Mouse (Mus musculus): ENCODE results near the gene Capn7.

Gene Capn7

GRCm38 (mm10) chr14:31387301-31387981 lies 51.0 kb downstream of the Capn7 start:
- CTCF ChIA-PET = interaction anchor here in 2 of 4 experiments (1.2 to 2.8 kb wide), 2 partner anchors 85 kb away, joined by 9 to 23 read pairs; no protein-coding TSS in a partner anchor
- POLR2A ChIA-PET = interaction anchor here in 1 of 4 experiments (1.3 kb wide), 1 partner anchor 36 kb away, joined by 3 read pairs; no protein-coding TSS in a partner anchor

GRCm38 (mm10) chr14:31388086-31388872 lies 51.8 kb downstream of the Capn7 start:
- CTCF ChIA-PET = interaction anchor here in 1 of 4 experiments (1.2 kb wide), 1 partner anchor 84 kb away, joined by 9 read pairs; no protein-coding TSS in a partner anchor
- POLR2A ChIA-PET = interaction anchor here in 1 of 4 experiments (1.3 kb wide), 1 partner anchor 35 kb away, joined by 3 read pairs; no protein-coding TSS in a partner anchor

- CTCF ChIA-PET = no interaction called here
- POLR2A ChIA-PET = interaction anchor here in 1 of 4 experiments (0.6 kb wide), 1 partner anchor 83 kb away, joined by 3 read pairs; no protein-coding TSS in a partner anchor
These were observed 53.1 kb downstream of the Capn7 start for GRCm38 (mm10) chr14:31389421-31390147.

DNA sequence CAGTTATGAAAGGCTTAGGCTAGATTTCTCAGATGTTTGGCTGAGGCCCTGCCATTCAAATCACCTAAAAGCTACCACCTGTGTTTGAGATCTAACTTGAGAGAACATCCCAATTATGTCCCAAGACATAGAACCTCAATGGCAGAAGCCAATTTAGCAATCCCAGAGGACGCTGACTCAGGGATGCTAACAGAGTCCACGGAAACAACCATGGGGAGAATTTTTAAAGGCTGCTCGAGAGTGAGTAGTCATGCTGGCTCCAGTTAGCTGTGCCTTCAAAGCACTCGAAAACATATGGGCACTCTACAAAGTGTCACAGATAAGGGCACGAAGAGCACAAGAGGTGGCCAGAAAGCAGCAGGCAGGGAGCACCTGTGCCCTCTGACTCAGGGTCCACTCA lies 55.9 kb downstream of the Capn7 start:
- CTCF ChIA-PET = interaction anchor here in 1 of 4 experiments (0.6 kb wide), 1 partner anchor 437 kb away, joined by 3 read pairs; no protein-coding TSS in a partner anchor
- POLR2A ChIA-PET = no interaction called here

DNA sequence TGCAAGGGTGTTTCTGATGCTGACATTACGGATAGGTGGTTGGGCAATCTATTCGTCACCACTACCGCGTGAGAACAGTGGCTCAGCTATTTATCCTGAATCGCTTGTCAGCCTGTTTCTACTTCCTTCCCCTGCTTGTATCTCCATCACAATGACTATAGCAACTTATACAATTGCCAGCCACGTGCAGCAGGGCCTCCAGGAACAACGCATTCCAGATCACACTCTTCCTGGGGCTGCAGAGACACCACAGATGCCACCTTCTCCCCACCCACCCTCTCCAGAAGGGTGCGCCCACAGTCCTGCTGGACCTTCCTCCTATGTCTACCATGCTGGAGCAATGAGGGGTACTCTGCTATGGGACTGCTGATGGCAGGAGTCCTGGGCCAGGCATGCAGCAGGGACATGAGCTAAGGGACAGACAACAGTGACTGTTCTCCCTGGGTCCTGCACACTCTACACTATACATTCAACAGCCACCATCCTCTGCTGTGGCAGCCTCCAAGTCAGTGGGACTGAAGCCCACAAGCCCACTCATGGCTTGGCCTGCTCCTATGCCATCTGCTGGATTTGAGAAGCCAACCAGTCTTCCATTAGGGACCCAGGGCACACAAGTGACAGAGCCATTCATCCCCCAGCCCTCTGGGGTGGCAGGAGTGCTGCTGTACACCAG lies 56.6 kb downstream of the Capn7 start:
- POLR2A ChIA-PET = no interaction called here

GRCm38 (mm10) chr14:31393546-31393890 lies 57.1 kb downstream of the Capn7 start:
- ChIA-PET POLR2A (no interaction called here), CTCF (no interaction called here)

More for the DNA sequence above, 56.6 kb downstream of the Capn7 start:
- CTCF ChIA-PET = interaction anchor here in 2 of 4 experiments (0.6 kb wide), 2 partner anchors 438 to 559 kb away, joined by 3 read pairs; no protein-coding TSS in a partner anchor

GRCm38 (mm10) chr14:31393936-31394630 lies 57.6 kb downstream of the Capn7 start:
- POLR2A ChIA-PET = no interaction called here
- CTCF ChIA-PET = interaction anchor here in 2 of 4 experiments (0.7 to 3.8 kb wide), 2 partner anchors 9 to 42 kb away, joined by 6 to 16 read pairs; no protein-coding TSS in a partner anchor

DNA sequence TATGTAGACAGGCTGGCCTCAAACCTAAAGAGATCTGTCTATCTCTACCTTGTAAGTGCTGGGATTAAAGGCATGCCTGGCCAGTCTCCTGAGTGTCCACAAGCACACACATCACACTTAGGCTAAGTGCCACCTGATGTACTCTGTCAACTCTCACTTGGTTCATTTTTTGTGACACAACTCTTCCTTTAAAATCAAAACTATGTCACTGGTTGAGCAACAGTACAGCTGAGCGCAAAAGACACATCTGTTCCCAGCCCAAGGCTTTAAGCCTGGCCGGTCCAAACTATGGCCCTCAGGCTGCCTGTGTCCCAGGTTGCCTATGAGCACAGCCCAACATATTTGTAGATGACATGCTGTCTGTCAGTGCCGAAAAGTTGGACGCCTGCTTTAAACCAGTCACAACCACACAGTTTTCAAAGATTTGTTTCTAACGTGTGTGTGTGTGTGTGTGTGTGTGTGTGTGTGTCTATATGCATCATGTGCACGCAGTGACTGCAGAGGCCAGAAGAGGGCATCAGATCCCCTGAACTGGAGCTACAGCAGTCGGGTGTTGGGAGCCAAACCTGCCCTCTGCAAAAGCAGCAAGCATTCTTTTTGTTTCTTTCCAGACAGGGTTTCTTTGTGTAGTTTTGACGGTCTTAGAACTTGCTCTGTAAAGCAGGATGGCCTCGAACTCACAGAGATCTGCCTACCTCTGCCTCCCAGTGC lies 58.5 kb downstream of the Capn7 start:
- CTCF ChIA-PET = interaction anchor here (0.6 to 3.8 kb wide), 13 partner anchors 9 to 1247 kb away, joined by 3 to 16 read pairs (median 3); no protein-coding TSS in a partner anchor

GRCm38 (mm10) chr14:31395629-31396199 lies 59.3 kb downstream of the Capn7 start:
- POLR2A ChIA-PET = interaction anchor here in 1 of 4 experiments (0.6 kb wide), 2 partner anchors 485 to 922 kb away, joined by 4 to 5 read pairs; no protein-coding TSS in a partner anchor
- CTCF ChIA-PET = interaction anchor here (0.6 to 3.8 kb wide), 14 partner anchors 9 to 1248 kb away, joined by 3 to 16 read pairs (median 3); no protein-coding TSS in a partner anchor

More for the DNA sequence above, 58.5 kb downstream of the Capn7 start:
- POLR2A ChIA-PET = interaction anchor here in 1 of 4 experiments (0.6 kb wide), 2 partner anchors 486 to 923 kb away, joined by 4 to 5 read pairs; no protein-coding TSS in a partner anchor

- ChIA-PET CTCF (interaction anchor here in 2 of 4 experiments (1.2 to 3.8 kb wide), 2 partner anchors 12 to 68 kb away, joined by 4 to 16 read pairs; no protein-coding TSS in a partner anchor), POLR2A (no interaction called here)
These were observed 60.0 kb downstream of the Capn7 start for GRCm38 (mm10) chr14:31396428-31396827.

GRCm38 (mm10) chr14:31397353-31397752 lies 60.9 kb downstream of the Capn7 start:
- CTCF ChIA-PET = interaction anchor here in 3 of 4 experiments (0.6 to 3.8 kb wide), 6 partner anchors 12 to 1154 kb away, joined by 3 to 16 read pairs (median 4); no protein-coding TSS in a partner anchor
- POLR2A ChIA-PET = interaction anchor here in 1 of 4 experiments (0.6 kb wide), 1 partner anchor 107 kb away, joined by 3 read pairs; no protein-coding TSS in a partner anchor

- ChIA-PET CTCF (interaction anchor here in 2 of 4 experiments (0.6 to 3.8 kb wide), 4 partner anchors 13 to 75 kb away, joined by 3 to 16 read pairs (median 7); no protein-coding TSS in a partner anchor), POLR2A (interaction anchor here in 1 of 4 experiments (0.6 kb wide), 1 partner anchor 107 kb away, joined by 3 read pairs; no protein-coding TSS in a partner anchor)
These were observed 61.6 kb downstream of the Capn7 start for GRCm38 (mm10) chr14:31397791-31398595.

DNA sequence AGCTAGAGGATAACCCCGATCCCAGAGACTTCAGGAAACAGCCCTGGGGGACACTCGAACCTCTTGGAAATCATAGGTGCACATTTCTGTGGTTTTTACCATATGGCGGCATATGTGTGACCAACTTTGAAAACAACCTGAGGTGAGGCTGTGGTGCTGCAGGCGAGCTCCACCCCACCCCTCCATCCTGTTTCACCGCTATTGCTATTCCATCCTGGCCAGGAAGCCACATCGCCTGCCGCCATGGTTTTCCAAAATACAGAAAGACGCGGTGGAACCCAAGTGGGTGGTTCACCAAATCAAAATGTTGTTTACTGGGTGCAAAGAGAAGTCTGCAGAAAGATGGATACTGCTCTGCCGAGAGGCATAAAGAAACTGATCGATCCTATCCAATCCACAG lies 62.4 kb downstream of the Capn7 start:
- ChIA-PET CTCF (interaction anchor here in 1 of 4 experiments (1.3 kb wide), 1 partner anchor 13 kb away, joined by 5 read pairs; no protein-coding TSS in a partner anchor), POLR2A (interaction anchor here in 1 of 4 experiments (1.2 kb wide), 1 partner anchor 13 kb away, joined by 3 read pairs; no protein-coding TSS in a partner anchor)

DNA sequence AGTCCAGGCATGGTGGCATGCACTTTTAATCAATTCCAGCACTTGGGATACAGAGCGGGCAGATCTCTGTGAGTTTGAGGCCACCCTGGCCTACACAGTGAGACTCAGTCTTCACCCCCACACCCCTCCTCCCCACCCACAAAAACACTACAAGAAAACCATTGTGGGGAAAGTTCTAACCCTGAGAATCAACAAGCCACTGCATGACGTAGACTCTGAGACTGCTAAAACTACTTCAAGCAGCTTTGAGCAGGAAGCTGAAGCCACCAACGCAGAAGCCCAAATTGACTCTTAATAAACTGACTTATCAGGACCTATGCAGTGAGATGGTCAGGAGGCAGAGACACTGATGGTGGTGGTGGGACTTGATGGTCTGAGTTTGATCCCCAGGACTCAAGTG lies 62.8 kb downstream of the Capn7 start:
- ChIA-PET CTCF (interaction anchor here in 1 of 4 experiments (1.3 kb wide), 1 partner anchor 13 kb away, joined by 5 read pairs; no protein-coding TSS in a partner anchor), POLR2A (interaction anchor here in 2 of 4 experiments (1.2 kb wide), 2 partner anchors 14 to 32 kb away, joined by 3 read pairs; no protein-coding TSS in a partner anchor)

- ChIA-PET CTCF (no interaction called here), POLR2A (interaction anchor here in 1 of 4 experiments (1.2 kb wide), 1 partner anchor 31 kb away, joined by 3 read pairs; no protein-coding TSS in a partner anchor)
These were observed 63.8 kb downstream of the Capn7 start for GRCm38 (mm10) chr14:31400246-31400645.
